Mouse (Mus musculus): ENCODE measurements at regions not wholly inside any gene's neighbourhood (a gene's known extent, or its start where the extent isn't known, plus 50 kb on each side); places are given as distances from the start of the nearest gene placed in this dataset.

DNA sequence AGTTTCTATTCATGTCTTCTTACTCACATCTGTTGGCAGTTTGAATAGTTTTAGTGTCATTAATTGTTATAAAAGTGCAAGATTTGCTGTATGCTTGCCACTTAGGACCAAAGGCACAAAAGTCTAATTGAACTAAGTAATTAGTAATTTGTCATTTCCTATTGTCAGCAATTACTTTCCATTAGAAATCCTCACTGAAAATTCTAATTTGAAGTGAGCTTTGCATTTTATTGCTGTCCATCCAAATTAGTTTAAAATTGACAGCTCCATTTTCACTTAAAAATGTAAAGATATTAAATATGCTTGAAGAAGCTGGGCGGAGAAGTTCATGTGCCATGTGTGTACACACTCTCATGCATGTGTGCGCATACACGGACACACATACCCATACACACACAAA lies 174.1 kb downstream of the Grb14 start:
- no peak for TF ChIP-seq CTCF (conservative IDR thresholded peaks at IDR 0.05; ENCODE audit: low read length)
- no peak for TF ChIP-seq NANOG (IDR thresholded peaks at IDR 0.05; ENCODE audit: borderline replicate concordance, low read length)

Data from E14TG2a.4 (cell line).